Mouse (Mus musculus): ENCODE data around the gene Tgtp2.

- no peak for TF ChIP-seq CTCF (IDR thresholded peaks at IDR 0.05; ENCODE audit: low read depth, low read length)
- no peak for TF ChIP-seq POLR2A (IDR thresholded peaks at IDR 0.05; ENCODE audit: insufficient read depth, low read length)
Measured at GRCm38 (mm10) chr11:49083808-49084207, 19.8 kb upstream of the Tgtp2 start.
